Mouse (Mus musculus) brain, embryonic 14.5 days (tissue): ENCODE data around the gene Vps29. TPM values are rescaled to one million over a fixed set of nuclear protein-coding genes. Genes with fewer than 3 reads are reported as not detected.
"Not testable (repeated sequence)": the region's sequence is repeated elsewhere in the genome, so short reads cannot be mapped to it uniquely, and the experiment has no call there.

Experiments
- DNase-seq: peaks from one replicate; pipeline ENCODE4 v3.0.0-alpha.2; 2011; ENCODE audit warnings: low read depth
- CTCF ChIP-seq: fragments of 200-500 bp; IDR thresholded peaks from 2 replicates; pipeline ENCODE4 v1.5.1; 2012; ENCODE audit warnings: inconsistent platforms, mild to moderate bottlenecking, moderate library complexity, borderline replicate concordance; ENCODE audit not compliant: insufficient read depth, insufficient read length; ENCODE audit errors: extremely low read depth
- POLR2A ChIP-seq: fragments of 200-500 bp; IDR thresholded peaks from 2 replicates; pipeline ENCODE4 v1.6.1; 2012; ENCODE audit warnings: mild to moderate bottlenecking, inconsistent platforms, borderline replicate concordance; ENCODE audit not compliant: poor library complexity, insufficient read depth, insufficient read length, severe bottlenecking; ENCODE audit errors: extremely low read depth
- polyA plus RNA-seq: library from polyadenylated mRNA; depleted of rRNA; stranded (reverse); fragments of >200 nt; gene quantifications from 2 replicates; pipeline ENCODE4 v1.2.3, GENCODE M21; 2012

Gene Vps29
- polyA plus RNA-seq, 1 experiment = 135 TPM

GRCm38 (mm10) chr5:122318100-122318499 is 36.1 kb upstream of the Vps29 start:
- TF ChIP-seq CTCF = peak; percentile 28; the same call in 1 of the 2 replicates
- no peak for TF ChIP-seq POLR2A
- DNase-seq = no peak

GRCm38 (mm10) chr5:122318976-122319375 is 35.2 kb upstream of the Vps29 start:
- not testable (repeated sequence) for DNase-seq

- TF ChIP-seq POLR2A (no peak), CTCF (no peak)
- DNase-seq = no peak
Measured at GRCm38 (mm10) chr5:122319474-122320204, 34.5 kb upstream of the Vps29 start.

- TF ChIP-seq POLR2A = no peak
- TF ChIP-seq CTCF = no peak
- no peak for DNase-seq
Measured at GRCm38 (mm10) chr5:122320205-122320781, 33.9 kb upstream of the Vps29 start.

GRCm38 (mm10) chr5:122323523-122323922 is 30.6 kb upstream of the Vps29 start:
- no peak for TF ChIP-seq CTCF
- no peak for TF ChIP-seq POLR2A
- DNase-seq = peak; percentile 55

GRCm38 (mm10) chr5:122324608-122325431 is 29.3 kb upstream of the Vps29 start:
- DNase-seq = no peak

GRCm38 (mm10) chr5:122325477-122325876 is 28.7 kb upstream of the Vps29 start:
- no peak for DNase-seq
- TF ChIP-seq POLR2A (no peak), CTCF (no peak)

More at GRCm38 (mm10) chr5:122324608-122325431, 29.3 kb upstream of the Vps29 start:
- TF ChIP-seq CTCF (no peak), POLR2A (no peak)

GRCm38 (mm10) chr5:122327283-122327682 is 26.9 kb upstream of the Vps29 start:
- no peak for TF ChIP-seq POLR2A
- TF ChIP-seq CTCF = no peak
- DNase-seq = no peak

- no peak for TF ChIP-seq POLR2A
- no peak for TF ChIP-seq CTCF
- DNase-seq = no peak
Measured at GRCm38 (mm10) chr5:122330269-122330668, 23.9 kb upstream of the Vps29 start.

- DNase-seq = no peak
- TF ChIP-seq CTCF = no peak
Measured at GRCm38 (mm10) chr5:122334682-122335081, 19.5 kb upstream of the Vps29 start.

GRCm38 (mm10) chr5:122336554-122337294 is 17.4 kb upstream of the Vps29 start:
- no peak for TF ChIP-seq CTCF
- TF ChIP-seq POLR2A = no peak
- no peak for DNase-seq
